Mouse (Mus musculus): ENCODE measurements around the gene Ankrd13a.

Ankrd13a gene

DNA sequence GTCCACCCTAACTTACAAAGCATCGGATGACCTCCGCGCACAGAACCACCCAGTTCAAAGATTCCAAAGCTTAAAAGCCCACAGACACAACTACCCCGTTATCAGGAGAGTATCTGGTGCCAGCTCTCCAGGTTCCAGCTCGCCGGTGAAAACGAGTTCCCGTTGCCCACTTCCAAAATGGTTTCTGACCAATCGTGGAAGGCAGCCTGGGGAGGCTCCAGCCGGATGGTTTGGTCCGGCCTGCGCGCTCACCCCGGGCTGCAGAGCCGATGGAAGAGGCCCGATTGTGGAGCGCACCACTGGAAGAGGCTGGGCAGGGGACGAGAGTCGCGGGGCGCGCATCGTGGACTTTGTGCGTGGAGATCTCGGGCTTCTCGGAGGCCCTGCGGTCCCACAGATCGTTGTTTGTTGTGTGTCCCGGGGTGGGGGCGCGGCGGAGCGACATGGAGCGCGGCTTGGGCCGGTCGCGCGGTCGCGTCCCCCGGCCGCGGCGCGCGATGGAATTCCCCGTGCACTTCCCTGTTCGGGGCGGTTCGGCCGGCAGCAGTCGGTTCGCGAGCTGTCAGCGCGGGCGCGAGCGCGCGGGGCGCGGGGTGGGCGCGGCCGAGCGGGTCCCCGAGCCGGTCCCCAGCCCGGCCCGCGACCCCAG is at the start of gene Ankrd13a:
Gene Ankrd13a, plus strand, starts transcription at position 275 of the 649 bp plus-strand sequence.
- CTCF ChIA-PET = interaction anchor here in 3 of 4 experiments (0.5 to 1.1 kb wide), 5 partner anchors 9 to 85 kb away, joined by 3 to 5 read pairs (median 3); no protein-coding TSS in a partner anchor
- POLR2A ChIA-PET = interaction anchor here (0.6 to 5.5 kb wide), 44 partner anchors 8 to 1014 kb away, joined by 3 to 52 read pairs (median 4); partner anchors contain the start of genes 2210016L21Rik (in 1 of the 4), Fam222a (in 1 of the 4), Gm9936 (in 1 of the 4) and Mlec (in 1 of the 4)

DNA sequence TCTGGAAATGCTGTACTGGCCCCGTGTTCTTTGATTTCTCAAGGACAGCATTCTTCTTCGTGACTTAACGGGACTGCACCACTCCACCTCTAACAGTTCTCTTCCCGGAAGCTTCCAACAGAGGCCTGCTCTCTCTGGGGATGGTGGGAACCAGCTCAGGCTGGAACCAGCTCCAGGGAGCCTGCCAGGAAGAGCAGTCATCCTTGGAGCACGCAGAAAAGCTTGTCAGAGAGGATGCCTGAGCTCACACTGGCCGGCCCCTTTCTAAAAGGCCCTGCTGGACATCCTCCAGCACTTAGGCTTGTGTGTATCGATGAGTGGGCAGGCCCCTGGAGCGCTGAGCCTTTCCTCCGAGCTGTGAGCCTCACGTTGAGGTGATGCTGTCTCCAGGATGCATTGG is 46.3 kb upstream of the Ankrd13a start:
- ChIA-PET CTCF (interaction anchor here in 2 of 4 experiments (0.5 to 2.1 kb wide), 5 partner anchors 13 to 645 kb away, joined by 3 to 10 read pairs (median 5); partner anchors contain the start of gene Hnf1a (in 1 of the 2)), POLR2A (interaction anchor here (0.7 to 4.9 kb wide), 21 partner anchors 9 to 391 kb away, joined by 3 to 26 read pairs (median 4); partner anchors contain the start of genes Acads (in 1 of the 4) and Ankrd13a (in 1 of the 4))

DNA sequence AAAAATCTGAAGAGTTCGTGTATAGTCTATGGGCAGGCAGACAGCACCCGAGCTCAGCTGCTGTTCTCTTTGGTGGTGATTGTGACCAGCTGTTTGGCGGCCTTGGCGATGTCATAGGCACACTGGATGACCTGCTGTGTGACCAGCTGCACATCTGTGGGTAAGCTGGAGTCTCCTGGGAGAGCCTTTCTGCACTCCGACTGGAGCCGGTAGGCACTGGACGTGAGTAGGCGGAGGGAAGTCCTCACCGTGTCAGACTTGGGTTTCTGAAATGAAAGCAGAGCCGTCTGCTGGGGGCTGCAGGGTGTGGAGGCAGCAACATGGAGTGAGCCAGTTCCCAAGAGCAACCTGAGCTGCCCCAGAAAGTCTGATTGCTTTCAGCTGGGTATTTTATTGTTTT is 44.3 kb upstream of the Ankrd13a start:
- ChIA-PET CTCF (interaction anchor here in 2 of 4 experiments (0.5 to 1.2 kb wide), 3 partner anchors 172 to 510 kb away, joined by 3 read pairs; no protein-coding TSS in a partner anchor), POLR2A (interaction anchor here in 3 of 4 experiments (0.7 to 4.9 kb wide), 20 partner anchors 8 to 73 kb away, joined by 3 to 26 read pairs (median 4); partner anchors contain the start of genes Git2 (in 1 of the 3) and Gltp (in 1 of the 3))

DNA sequence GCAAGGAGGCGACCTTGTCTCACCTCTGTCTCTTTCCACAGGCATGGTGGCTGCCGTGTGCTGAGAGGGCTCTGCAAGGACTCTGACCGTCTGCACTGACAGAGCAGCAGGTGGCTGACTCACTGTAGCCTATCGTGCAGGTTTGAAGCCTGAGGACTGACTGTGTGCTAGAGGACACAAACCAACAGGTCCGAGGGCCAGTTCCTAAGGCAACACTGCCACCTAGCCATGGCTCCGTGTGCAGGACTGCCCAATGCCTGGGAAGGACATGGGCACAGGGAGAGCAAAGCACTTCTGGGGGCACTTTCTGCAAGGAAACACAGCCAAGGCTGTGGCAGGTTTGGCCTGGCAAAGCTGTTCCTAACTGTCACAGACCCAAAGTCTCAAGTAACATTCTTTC is 43.0 kb upstream of the Ankrd13a start:
- CTCF ChIA-PET = interaction anchor here in 1 of 4 experiments (0.7 kb wide), 1 partner anchor 78 kb away, joined by 4 read pairs; no protein-coding TSS in a partner anchor
- POLR2A ChIA-PET = interaction anchor here in 3 of 4 experiments (0.6 to 1.6 kb wide), 6 partner anchors 9 to 177 kb away, joined by 3 to 6 read pairs (median 4); no protein-coding TSS in a partner anchor

DNA sequence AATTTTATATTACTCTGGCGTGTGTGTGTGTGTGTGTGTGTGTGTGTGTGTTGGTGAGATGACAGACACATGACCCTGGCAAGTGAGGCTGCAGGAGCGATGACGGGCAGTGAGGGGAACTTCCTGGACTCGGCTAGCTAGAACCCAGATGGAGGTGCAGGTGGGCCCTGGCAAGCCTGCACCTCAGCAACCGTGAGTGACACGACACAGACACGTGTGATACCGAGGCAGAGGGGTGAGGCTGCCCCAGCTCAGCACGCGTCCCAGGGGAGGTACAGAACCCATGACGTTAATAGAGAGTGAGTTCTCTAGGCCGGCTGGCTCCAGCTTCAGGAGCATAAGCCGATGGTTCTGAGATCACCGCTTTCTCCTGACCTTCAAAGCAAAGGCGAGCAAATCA is 42.5 kb upstream of the Ankrd13a start:
- ChIA-PET CTCF (interaction anchor here in 1 of 4 experiments (0.5 to 0.7 kb wide), 2 partner anchors 79 to 403 kb away, joined by 3 to 4 read pairs; partner anchors contain the start of gene Unc119b), POLR2A (interaction anchor here in 3 of 4 experiments (0.6 to 1.6 kb wide), 5 partner anchors 10 to 767 kb away, joined by 3 to 6 read pairs (median 4); no protein-coding TSS in a partner anchor)

DNA sequence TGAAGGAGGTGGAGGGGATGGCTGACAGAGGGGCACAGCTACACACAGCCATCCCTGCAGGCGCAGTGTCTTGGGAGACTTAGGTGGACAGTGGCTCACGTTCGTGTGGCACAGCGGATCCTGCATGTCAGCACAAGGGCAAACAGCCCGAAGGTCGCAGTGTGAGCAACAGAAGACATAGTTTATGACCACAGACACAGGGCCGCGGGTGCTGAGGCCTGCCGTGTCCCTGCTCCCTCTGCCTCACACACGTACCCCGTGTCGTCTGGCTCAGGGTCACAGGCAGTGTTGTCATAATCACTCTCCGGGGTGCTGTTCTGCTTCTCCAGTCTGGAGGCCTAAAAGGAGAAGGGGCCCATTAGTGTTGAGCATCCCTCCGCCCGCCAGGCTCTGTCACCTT is 40.9 kb upstream of the Ankrd13a start:
- CTCF ChIA-PET = interaction anchor here in 2 of 4 experiments (0.6 to 1.0 kb wide), 3 partner anchors 24 to 115 kb away, joined by 3 to 5 read pairs (median 3); no protein-coding TSS in a partner anchor

DNA sequence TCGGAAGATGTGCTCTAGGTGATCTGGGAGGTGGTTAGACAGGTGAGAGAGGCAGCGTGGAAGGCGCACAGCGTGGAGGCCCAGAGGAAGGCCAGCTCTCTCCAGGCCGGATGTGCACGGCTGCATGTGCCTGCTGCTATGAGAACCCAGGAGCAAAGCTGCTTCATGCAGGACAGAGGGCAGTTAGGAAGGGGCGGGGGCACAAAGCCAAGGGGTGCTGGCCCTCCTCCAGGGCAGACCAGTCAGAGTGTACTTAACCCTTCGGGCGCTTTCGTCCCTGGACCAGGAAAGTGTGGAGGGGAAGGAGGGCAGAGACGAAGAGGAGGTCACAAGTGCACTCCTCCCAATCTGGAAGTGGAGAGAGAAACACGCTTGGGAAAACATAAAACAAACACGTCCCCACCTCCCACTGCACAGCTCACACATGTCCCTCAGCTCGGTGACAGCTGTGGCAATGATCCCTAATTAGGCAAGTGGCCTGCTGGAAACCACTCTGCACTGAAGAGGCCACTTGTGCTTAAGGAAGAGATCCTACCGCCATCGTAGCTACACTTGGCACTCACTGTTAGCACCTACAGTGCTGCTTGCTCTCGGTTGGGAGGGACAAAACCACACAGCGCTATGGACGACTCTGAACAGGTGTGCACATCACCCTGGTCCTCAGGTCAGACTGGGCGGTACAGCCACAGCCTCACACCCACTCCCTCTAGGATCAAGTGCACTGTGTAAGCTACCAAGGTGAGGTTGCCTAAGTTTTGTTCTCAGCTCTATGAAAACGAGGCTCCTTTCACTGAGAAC is 37.2 kb upstream of the Ankrd13a start:
- ChIA-PET POLR2A (interaction anchor here in 3 of 4 experiments (0.6 to 4.3 kb wide), 11 partner anchors 9 to 171 kb away, joined by 3 to 23 read pairs (median 3); no protein-coding TSS in a partner anchor), CTCF (interaction anchor here in 1 of 4 experiments (1.0 kb wide), 1 partner anchor 28 kb away, joined by 4 read pairs; no protein-coding TSS in a partner anchor)

More for the DNA sequence above, 40.9 kb upstream of the Ankrd13a start:
- POLR2A ChIA-PET = interaction anchor here in 2 of 4 experiments (0.5 to 2.7 kb wide), 4 partner anchors 11 to 401 kb away, joined by 3 to 20 read pairs (median 4); partner anchors contain the start of gene Unc119b (in 1 of the 2)

DNA sequence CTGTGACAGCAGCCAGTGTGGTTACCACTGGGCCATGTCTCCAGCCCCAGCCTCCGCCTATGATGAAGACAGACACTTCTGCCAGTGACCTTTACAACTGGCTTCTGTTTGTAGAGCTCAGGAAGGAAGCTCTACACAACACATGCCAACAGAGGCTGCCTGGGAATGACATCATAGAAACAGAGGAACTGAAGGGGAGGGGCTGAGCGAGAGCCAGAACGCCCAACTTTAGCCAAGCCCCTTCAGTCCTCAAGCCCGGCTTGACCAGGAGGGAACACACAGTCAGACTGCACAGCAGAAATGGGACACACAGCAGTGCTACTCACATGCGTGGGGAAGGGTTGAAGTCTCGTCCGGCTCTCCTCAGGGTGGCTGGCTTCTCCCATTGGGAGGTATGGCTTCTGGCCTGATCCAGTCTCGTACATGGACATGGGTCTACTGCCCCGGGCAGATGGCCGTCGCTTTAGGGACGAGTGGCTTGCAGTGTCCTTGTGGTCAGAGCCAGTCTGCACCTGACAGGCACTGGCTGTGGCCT is 35.7 kb upstream of the Ankrd13a start:
- CTCF ChIA-PET = no interaction called here
- POLR2A ChIA-PET = interaction anchor here in 3 of 4 experiments (0.9 to 4.3 kb wide), 7 partner anchors 10 to 44 kb away, joined by 3 to 23 read pairs (median 3); no protein-coding TSS in a partner anchor

DNA sequence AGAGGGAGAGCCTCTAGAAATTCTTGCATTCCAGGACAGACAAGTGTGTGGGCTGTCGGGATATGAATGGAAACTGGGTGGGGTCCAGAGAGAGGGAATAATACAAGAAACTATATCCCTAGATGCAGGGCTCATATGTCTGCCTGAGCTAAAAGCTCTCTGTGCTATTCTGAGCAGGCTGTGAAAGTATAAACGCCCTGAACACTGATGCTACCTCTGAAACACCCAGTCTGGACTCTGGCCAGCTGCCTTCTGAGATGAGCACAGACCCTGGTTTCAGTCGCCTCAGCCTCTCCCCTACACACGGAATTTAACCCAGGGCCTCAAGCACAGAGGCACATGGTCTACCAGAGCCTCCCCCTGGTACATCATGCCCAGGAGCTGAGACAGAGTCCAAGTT is 33.9 kb upstream of the Ankrd13a start:
- CTCF ChIA-PET = interaction anchor here in 2 of 4 experiments (0.6 to 0.7 kb wide), 2 partner anchors 31 to 201 kb away, joined by 4 to 5 read pairs; no protein-coding TSS in a partner anchor
- POLR2A ChIA-PET = interaction anchor here in 2 of 4 experiments (1.2 to 2.3 kb wide), 3 partner anchors 11 to 29 kb away, joined by 5 to 7 read pairs (median 5); no protein-coding TSS in a partner anchor

DNA sequence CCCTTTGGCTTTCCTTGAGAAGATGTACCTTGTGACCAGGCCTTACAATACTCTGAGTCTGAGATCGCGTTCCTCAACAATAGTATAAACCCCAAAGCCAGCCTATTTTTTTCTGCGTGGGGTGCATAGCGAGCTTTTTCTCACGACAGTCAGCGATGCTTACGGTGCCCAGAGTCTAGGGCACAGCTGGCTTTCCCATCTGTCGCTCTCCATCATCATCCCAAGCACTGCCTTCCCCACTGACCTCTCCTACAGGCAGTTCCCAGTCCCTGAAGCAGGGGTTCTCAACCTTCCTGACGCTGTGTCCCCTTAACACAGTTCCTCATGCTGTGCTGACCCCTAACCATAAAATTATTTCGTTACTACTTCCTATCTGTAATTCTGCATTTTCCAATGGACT is 31.9 kb upstream of the Ankrd13a start:
- ChIA-PET CTCF (interaction anchor here in 1 of 4 experiments (1.3 kb wide), 1 partner anchor 117 kb away, joined by 3 read pairs; no protein-coding TSS in a partner anchor), POLR2A (interaction anchor here in 2 of 4 experiments (0.8 to 2.3 kb wide), 3 partner anchors 9 to 25 kb away, joined by 3 to 7 read pairs (median 3); no protein-coding TSS in a partner anchor)

DNA sequence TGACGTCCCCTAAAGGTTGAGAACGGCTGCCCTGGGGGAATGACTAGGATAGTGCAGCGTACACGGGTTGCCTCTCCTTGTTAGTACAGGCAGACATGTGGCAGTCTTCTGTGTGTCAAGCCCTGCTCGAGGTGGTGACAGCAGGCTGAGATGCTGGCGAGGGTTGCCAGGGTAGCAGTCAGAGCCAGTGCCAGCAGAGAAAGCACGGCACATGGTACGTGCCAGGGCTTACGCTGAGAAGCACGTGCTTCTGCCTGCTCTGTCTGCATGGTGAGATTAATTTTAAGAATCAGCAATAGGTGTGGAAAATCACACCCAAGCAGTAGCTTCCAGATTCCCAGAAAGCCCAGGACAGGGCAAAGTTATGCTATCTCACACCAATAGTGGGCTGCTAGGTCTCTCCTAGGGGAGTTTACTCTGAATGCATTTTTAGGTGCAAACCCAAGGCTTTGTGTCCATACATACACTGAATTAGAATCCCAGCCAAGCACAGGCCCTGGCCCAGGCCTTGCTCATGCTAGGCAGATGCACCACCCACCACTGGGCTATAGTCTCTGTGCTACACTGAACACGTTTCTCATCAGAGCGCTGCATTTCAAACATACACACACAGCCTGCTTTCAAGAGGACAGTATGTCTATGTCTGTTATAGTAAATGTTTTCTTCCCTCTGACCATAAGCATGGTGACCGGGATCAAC is 31.3 kb upstream of the Ankrd13a start:
- ChIA-PET POLR2A (interaction anchor here in 2 of 4 experiments (0.5 to 2.3 kb wide), 6 partner anchors 8 to 49 kb away, joined by 3 to 9 read pairs (median 4); no protein-coding TSS in a partner anchor), CTCF (interaction anchor here in 2 of 4 experiments (0.6 to 1.3 kb wide), 2 partner anchors 42 to 116 kb away, joined by 3 read pairs; no protein-coding TSS in a partner anchor)

DNA sequence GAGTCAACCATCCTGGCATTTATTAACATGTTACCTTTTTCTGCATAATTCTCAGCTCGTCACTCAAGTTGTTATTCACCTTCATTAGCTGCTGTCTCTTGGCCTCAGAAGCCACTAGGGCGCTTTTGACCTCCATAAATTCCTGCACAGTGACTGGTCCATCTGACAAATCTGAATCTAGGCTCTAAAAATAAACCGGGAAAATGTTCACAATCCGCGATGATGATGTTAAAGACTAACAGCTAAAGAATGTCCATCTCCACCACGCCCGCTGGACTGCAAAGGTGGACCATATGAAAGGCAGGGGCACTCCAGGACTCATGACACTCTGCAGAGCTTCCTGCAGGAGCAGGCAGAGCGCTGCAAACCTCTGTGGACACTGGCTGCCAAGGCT is 30.8 kb upstream of the Ankrd13a start:
- ChIA-PET POLR2A (interaction anchor here in 3 of 4 experiments (0.5 to 2.0 kb wide), 6 partner anchors 9 to 49 kb away, joined by 3 to 9 read pairs (median 3); no protein-coding TSS in a partner anchor), CTCF (interaction anchor here in 1 of 4 experiments (0.6 to 1.3 kb wide), 2 partner anchors 42 to 139 kb away, joined by 3 read pairs; no protein-coding TSS in a partner anchor)

DNA sequence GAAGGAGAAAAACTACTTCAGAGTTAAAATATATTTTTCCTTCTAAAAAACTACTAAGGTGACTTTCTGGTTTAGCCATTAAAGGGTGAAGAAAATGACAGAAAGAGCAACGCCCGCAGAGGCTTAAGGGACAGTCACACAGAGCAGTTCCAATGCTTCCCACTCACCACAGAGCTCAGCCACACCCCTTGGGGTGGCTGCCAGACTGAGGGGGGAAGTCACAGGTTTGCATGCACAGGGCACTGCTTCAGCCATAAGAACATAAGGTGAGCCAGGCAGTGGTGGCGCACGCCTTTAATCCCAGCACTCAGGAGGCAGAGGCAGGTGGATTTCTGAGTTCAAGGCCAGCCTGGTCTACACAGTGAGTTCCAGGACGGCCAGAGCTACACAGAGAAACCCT is 28.9 kb upstream of the Ankrd13a start:
- ChIA-PET CTCF (no interaction called here), POLR2A (interaction anchor here in 2 of 4 experiments (0.5 to 1.8 kb wide), 7 partner anchors 12 to 72 kb away, joined by 3 to 5 read pairs (median 3); partner anchors contain the start of genes Ankrd13a (in 1 of the 2) and Git2 (in 1 of the 2))

DNA sequence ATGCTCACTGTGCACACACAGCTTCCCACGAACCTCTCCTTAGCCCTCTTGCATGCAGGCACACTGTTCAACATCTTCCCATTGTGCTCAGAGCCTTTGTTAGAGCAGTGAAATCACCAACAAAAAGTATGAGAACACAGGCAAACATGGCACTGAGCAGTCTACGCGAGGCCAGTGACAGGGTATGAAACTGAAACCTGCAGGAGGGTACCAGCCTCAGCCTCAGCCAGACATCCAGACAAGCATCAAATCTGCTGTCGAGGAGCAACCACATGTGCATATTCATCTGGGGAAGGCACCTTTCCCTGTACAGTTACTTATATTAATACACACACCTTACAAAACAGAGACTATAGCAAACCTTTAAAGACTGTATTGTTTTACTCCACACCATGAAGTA is 27.6 kb upstream of the Ankrd13a start:
- POLR2A ChIA-PET = no interaction called here
- CTCF ChIA-PET = no interaction called here

DNA sequence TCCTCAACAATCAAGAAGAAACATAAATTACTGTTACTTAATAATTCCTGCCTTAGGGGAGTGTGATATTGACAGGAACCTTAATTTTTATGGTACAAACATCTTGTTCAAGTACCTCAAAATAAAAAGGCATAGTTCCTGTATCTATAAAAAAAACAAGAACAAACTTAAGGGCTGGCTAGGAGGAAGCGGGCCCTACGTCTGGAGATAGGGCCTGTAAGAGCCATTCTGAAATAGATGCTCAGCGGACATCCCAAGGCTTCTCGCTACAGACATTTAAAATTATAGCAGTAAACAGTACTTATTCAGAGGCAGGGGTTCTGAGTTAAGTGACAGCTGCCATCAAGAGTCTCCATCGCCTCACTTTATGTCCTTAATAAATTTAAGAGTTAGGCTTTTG is 27.0 kb upstream of the Ankrd13a start:
- ChIA-PET POLR2A (interaction anchor here in 1 of 4 experiments (0.6 to 1.5 kb wide), 3 partner anchors 21 to 194 kb away, joined by 3 to 4 read pairs (median 3); partner anchors contain the start of gene 2210016L21Rik), CTCF (no interaction called here)

DNA sequence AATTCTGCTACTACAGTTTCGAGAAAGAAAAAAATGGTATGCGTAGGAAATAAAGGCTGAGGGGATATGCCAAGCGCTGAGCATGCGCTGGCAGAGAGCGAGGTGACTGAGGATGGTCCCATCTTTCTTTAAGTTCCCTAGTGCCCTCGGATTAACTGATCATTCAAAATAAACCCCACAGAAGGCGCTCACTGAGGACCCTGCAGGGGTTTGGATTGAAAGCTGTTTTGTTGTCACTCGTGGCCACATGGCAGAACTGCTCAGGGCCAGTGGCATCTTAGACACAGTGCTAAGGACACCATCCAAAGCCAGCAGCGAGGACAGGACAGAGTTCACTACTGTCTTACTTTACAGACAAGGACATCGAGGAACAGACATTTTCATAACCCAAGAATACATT is 24.2 kb upstream of the Ankrd13a start:
- ChIA-PET POLR2A (interaction anchor here in 3 of 4 experiments (0.6 to 4.3 kb wide), 3 partner anchors 9 to 38 kb away, joined by 3 to 35 read pairs (median 5); no protein-coding TSS in a partner anchor), CTCF (no interaction called here)
